Mouse (Mus musculus): ENCODE results near the gene Gfi1b.

GRCm38 (mm10) chr2:28563830-28564229 lies 58.0 kb downstream of the Gfi1b start:
- TF ChIP-seq CTCF (IDR thresholded peaks at IDR 0.05; ENCODE audit: insufficient read depth, low read length), result no peak
- no peak for TF ChIP-seq POLR2A (IDR thresholded peaks at IDR 0.05; ENCODE audit: borderline replicate concordance, extremely low read depth, low read depth, low read length)
